Mouse (Mus musculus): ENCODE measurements around the gene Mapt. TPM values are rescaled to one million over a fixed set of nuclear protein-coding genes. Genes with fewer than 3 reads are reported as not detected.

Gene Mapt
- polyA plus RNA-seq (2012; rRNA removed) = 2.2 and 2.6 TPM in 2 replicates
- 1.8 and 2.2 TPM in 2 replicates for polyA plus RNA-seq (2014; fragmentation: Nextera tagmentation; extraction: Ambion mirVana)

DNA sequence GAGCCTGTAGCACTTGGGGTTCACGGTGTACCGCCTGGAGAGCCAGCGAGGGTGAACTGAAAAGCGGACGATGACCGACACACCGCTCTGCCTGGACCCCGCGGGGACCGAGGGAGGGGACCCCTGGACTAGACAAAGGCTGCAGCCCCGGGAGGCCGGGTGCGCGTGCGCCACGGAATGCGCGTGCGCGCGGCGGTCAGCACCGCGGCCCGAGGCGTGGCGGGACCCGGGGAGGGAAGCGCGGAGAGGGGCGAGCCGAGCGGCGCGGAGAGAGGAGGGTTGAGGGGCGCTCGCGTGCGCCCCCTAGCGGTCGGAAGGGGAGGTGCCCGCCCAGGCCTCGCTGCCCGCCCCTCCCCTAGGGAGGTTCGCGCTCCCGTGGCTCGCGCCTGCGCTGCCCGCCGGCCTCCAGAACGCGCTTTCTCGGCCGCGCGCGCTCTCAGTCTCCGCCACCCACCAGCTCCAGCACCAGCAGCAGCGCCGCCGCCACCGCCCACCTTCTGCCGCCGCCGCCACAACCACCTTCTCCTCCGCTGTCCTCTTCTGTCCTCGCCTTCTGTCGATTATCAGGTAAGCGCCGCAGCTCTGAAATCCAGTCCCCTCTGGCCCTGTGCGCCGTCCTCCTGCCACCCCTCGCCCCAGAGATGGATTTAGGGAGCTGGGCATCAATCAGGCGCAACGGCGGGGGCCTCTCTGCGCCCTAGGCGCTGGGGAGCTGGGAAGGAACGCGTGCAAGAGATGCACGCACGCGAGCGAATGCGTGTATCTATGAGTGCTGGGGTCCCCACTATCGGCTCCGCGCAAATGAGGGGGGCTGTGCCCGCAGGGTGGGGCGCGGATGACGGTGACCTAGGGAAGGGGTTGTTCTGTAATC lies at the start of gene Mapt:
Gene Mapt (plus strand): TSS at position 350 of the 871 bp plus-strand sequence.
- DNase-seq (ENCODE audit: low spot score) (peak; percentile 77), ATAC-seq (ENCODE audit: low FRiP score, low read depth) (peak; percentile 91)
- Histone ChIP-seq H3K36me3 (ENCODE audit: control insufficient read depth, insufficient read depth, low read length) (no peaks in the 10 kb centered on the region), H3K9me3 (ENCODE audit: control insufficient read depth, low read length) (no peaks in the 10 kb centered on the region), H3K27ac (replicated peaks; ENCODE audit: low read depth, low read length) (no peak within 1 kb of the TSS), H3K4me3 (replicated peaks; ENCODE audit: low read length) (peak within 1 kb of the TSS; percentile 59), H3K9ac (ENCODE audit: low read depth, low read length, severe bottlenecking) (peak within 1 kb of the TSS; percentile 59), H3K27me3 (ENCODE audit: control insufficient read depth, insufficient read depth, low read length) (peaks cover 44% of the 10 kb centered on the region), H3K4me1 (ENCODE audit: control insufficient read depth, insufficient read depth, low read length) (peaks cover 6% of the 10 kb centered on the region; the same call in 1 of the 2 replicates), H3K4me2 (replicated peaks; ENCODE audit: low read depth, low read length, severe bottlenecking) (peak within 1 kb of the TSS; percentile 86)
- TF ChIP-seq POLR2A (IDR thresholded peaks at IDR 0.05; ENCODE audit: borderline replicate concordance, extremely low read depth, insufficient read depth, insufficient read length) = no peak
- WGBS = under 1% methylated on average over 58 of the region's 94 CpGs

DNA sequence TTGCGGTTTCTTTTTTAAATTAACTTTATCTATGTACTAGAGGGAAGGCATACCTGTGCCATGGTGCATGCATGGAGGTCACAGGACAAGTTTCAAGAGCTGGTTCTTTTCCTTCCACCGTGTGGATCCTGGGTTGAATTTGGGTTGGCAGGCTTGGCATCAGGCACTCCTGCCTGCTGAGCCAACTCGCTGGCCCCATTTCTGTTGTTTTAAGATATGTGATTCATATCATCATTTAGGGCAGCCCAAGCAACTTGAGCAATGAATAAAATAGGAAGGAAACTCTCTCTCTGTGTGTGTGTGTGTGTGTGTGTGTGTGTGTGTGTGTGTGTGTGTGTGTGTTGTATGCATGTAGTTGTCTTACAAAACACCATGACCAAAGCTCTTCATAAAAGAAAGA lies 49.0 kb upstream of the Mapt start:
- H3K4me3 ChIP-seq (replicated peaks; ENCODE audit: low read length) = no peak overlapping the region
- no peak for ATAC-seq (ENCODE audit: low FRiP score, low read depth)
- no peak overlapping the region for H3K9ac ChIP-seq (ENCODE audit: low read depth, low read length, severe bottlenecking)
- no peaks in the 10 kb centered on the region for H3K27me3 ChIP-seq (ENCODE audit: control insufficient read depth, insufficient read depth, low read length)
- no peaks in the 10 kb centered on the region for H3K4me1 ChIP-seq (ENCODE audit: control insufficient read depth, insufficient read depth, low read length)
- H3K9me3 ChIP-seq (ENCODE audit: control insufficient read depth, low read length) = no peaks in the 10 kb centered on the region
- no peak for TF ChIP-seq POLR2A (IDR thresholded peaks at IDR 0.05; ENCODE audit: borderline replicate concordance, extremely low read depth, insufficient read depth, insufficient read length)
- DNase-seq (ENCODE audit: low spot score) = no peak
- WGBS = 84% methylated on average over 3 of the region's 3 CpGs
- no peak overlapping the region for H3K4me2 ChIP-seq (replicated peaks; ENCODE audit: low read depth, low read length, severe bottlenecking)
- no peaks in the 10 kb centered on the region for H3K36me3 ChIP-seq (ENCODE audit: control insufficient read depth, insufficient read depth, low read length)
- H3K27ac ChIP-seq (replicated peaks; ENCODE audit: low read depth, low read length) = no peak overlapping the region

DNA sequence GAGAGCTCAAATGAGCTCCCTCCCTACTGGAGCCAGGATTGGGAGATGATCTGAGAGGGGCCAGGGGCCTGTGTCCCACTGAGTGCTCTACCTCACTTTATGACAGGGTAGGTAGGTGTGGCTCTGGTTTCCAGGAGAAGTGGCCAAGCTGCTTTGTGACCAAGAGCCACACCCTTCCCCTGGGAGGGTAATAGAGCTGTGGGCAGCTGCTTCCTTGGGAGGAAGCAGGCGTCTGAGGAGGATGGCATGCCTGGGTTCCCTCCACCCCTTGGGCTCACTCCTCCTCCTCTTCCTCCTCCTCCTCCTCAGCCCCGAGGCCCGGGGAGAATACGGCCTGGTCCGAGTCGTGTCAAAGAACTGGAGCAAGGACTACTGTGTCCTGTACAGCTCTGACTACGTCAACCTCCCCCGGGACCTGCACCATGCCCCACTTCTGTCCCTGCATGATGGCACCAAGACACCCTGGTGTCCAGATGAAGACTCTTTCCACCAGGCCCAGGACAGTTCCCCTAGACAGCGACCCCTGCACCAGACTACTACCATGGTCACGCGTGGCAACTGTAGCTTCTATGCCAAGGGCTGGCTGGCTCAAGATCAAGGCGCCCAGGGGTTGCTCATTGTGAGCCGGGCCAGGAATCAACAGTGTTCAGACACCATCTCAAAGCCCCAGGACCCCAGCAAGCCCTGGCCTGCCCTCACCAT lies 44.9 kb upstream of the Mapt start, which contains the start of gene Sppl2c:
Gene Sppl2c (plus strand): TSS at position 193 of the 702 bp plus-strand sequence.
- H3K27me3 ChIP-seq (ENCODE audit: control insufficient read depth, insufficient read depth, low read length) = no peaks in the 10 kb centered on the region
- no peaks in the 10 kb centered on the region for H3K9me3 ChIP-seq (ENCODE audit: control insufficient read depth, low read length)
- H3K27ac ChIP-seq (replicated peaks; ENCODE audit: low read depth, low read length) = no peak within 1 kb of the TSS
- no peak within 1 kb of the TSS for H3K4me3 ChIP-seq (replicated peaks; ENCODE audit: low read length)
- H3K4me1 ChIP-seq (ENCODE audit: control insufficient read depth, insufficient read depth, low read length) = no peaks in the 10 kb centered on the region
- H3K36me3 ChIP-seq (ENCODE audit: control insufficient read depth, insufficient read depth, low read length) = no peaks in the 10 kb centered on the region
- no peak within 1 kb of the TSS for H3K4me2 ChIP-seq (replicated peaks; ENCODE audit: low read depth, low read length, severe bottlenecking)
- ATAC-seq (ENCODE audit: low FRiP score, low read depth) = no peak
- WGBS = 71% methylated on average over 13 of the region's 13 CpGs
- H3K9ac ChIP-seq (ENCODE audit: low read depth, low read length, severe bottlenecking) = no peak within 1 kb of the TSS
- DNase-seq (ENCODE audit: low spot score) = no peak
- no peak for TF ChIP-seq POLR2A (IDR thresholded peaks at IDR 0.05; ENCODE audit: borderline replicate concordance, extremely low read depth, insufficient read depth, insufficient read length)

DNA sequence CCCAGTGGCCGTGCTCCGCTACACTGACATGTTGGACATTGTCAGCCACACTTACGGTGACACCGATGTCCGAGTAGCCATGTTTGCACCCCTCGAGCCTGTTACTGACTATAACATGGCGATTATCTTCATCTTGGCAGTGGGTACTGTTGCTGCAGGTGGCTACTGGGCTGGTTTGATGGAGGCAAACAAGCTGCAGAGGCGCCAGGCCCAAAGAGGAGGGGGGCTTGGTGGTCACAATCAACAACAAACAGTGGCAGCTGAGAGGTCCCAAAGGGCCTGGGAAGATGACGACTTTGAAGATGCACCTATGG lies 44.4 kb upstream of the Mapt start:
- Histone ChIP-seq H3K9me3 (ENCODE audit: control insufficient read depth, low read length) (no peaks in the 10 kb centered on the region), H3K36me3 (ENCODE audit: control insufficient read depth, insufficient read depth, low read length) (no peaks in the 10 kb centered on the region), H3K9ac (ENCODE audit: low read depth, low read length, severe bottlenecking) (no peak overlapping the region), H3K4me1 (ENCODE audit: control insufficient read depth, insufficient read depth, low read length) (no peaks in the 10 kb centered on the region), H3K27me3 (ENCODE audit: control insufficient read depth, insufficient read depth, low read length) (no peaks in the 10 kb centered on the region), H3K4me2 (replicated peaks; ENCODE audit: low read depth, low read length, severe bottlenecking) (no peak overlapping the region), H3K4me3 (replicated peaks; ENCODE audit: low read length) (no peak overlapping the region), H3K27ac (replicated peaks; ENCODE audit: low read depth, low read length) (no peak overlapping the region)
- WGBS = 90% methylated on average over 9 of the region's 9 CpGs
- ATAC-seq (ENCODE audit: low FRiP score, low read depth) (no peak), DNase-seq (ENCODE audit: low spot score) (no peak)
- no peak for TF ChIP-seq POLR2A (IDR thresholded peaks at IDR 0.05; ENCODE audit: borderline replicate concordance, extremely low read depth, insufficient read depth, insufficient read length)

DNA sequence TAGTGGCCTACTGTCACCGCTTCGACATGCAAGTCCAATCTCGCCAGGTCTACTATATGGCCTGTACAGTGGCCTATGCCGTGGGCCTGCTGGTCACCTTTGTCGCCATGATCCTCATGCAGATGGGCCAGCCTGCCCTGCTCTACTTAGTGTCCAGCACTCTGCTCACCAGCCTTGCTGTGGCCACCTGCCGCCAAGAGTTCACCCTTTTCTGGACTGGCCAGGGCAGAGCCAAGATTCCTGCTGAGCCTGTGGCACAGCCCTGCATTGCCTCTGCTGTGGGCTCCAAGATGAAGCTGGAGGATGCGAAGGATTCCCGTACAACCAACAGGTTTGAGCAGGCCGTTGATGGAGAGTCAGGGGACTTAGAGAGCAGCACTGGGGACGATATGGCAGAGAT lies 43.4 kb upstream of the Mapt start:
- H3K9me3 ChIP-seq (ENCODE audit: control insufficient read depth, low read length) = no peaks in the 10 kb centered on the region
- H3K27ac ChIP-seq (replicated peaks; ENCODE audit: low read depth, low read length) = no peak overlapping the region
- ATAC-seq (ENCODE audit: low FRiP score, low read depth) = no peak
- no peak for TF ChIP-seq POLR2A (IDR thresholded peaks at IDR 0.05; ENCODE audit: borderline replicate concordance, extremely low read depth, insufficient read depth, insufficient read length)
- H3K4me1 ChIP-seq (ENCODE audit: control insufficient read depth, insufficient read depth, low read length) = no peaks in the 10 kb centered on the region
- WGBS = 94% methylated on average over 10 of the region's 10 CpGs
- H3K4me3 ChIP-seq (replicated peaks; ENCODE audit: low read length) = no peak overlapping the region
- no peak overlapping the region for H3K4me2 ChIP-seq (replicated peaks; ENCODE audit: low read depth, low read length, severe bottlenecking)
- no peaks in the 10 kb centered on the region for H3K27me3 ChIP-seq (ENCODE audit: control insufficient read depth, insufficient read depth, low read length)
- H3K36me3 ChIP-seq (ENCODE audit: control insufficient read depth, insufficient read depth, low read length) = no peaks in the 10 kb centered on the region
- no peak for DNase-seq (ENCODE audit: low spot score)
- H3K9ac ChIP-seq (ENCODE audit: low read depth, low read length, severe bottlenecking) = no peak overlapping the region

Data from limb, embryonic 14.5 days (tissue).